Mouse (Mus musculus) limb, embryonic 12.5 days (tissue): ENCODE measurements around the gene Ccdc148. TPM values are rescaled to one million over a fixed set of nuclear protein-coding genes. Genes with fewer than 3 reads are reported as not detected.

Source experiments
- ATAC-seq: fragments of 200-750 bp; cut with Nextera tagmentation; 2 replicates; pipeline ENCODE4 v1.8.0; 2017; ENCODE audit warnings: low read depth, moderate TSS enrichment; ENCODE audit not compliant: insufficient number of reproducible peaks, insufficient read depth, low FRiP score, low TSS enrichment
- H3K27ac ChIP-seq: fragments of 300-500 bp; sonication (generic); 2 replicates; pipeline ENCODE4 v1.5.1; 2016; ENCODE audit warnings: mild to moderate bottlenecking, moderate library complexity
- H3K27me3 ChIP-seq: fragments of 300-500 bp; sonication (generic); 2 replicates; pipeline ENCODE4 v1.6.1; 2016; ENCODE audit warnings: mild to moderate bottlenecking, moderate library complexity
- H3K36me3 ChIP-seq: fragments of 300-500 bp; sonication (generic); 2 replicates; pipeline ENCODE4 v1.6.1; 2016; ENCODE audit warnings: mild to moderate bottlenecking, moderate library complexity
- H3K4me1 ChIP-seq: fragments of 300-500 bp; sonication (generic); replicated peaks from 2 replicates; pipeline ENCODE4 v1.6.1; 2016
- H3K4me2 ChIP-seq: fragments of 300-500 bp; sonication (generic); 2 replicates; pipeline ENCODE4 v1.6.1; 2016; ENCODE audit warnings: mild to moderate bottlenecking, moderate library complexity
- H3K4me3 ChIP-seq: fragments of 300-500 bp; sonication (generic); replicated peaks from 2 replicates; pipeline ENCODE4 v1.5.1; 2016; ENCODE audit warnings: mild to moderate bottlenecking
- H3K9ac ChIP-seq: fragments of 300-500 bp; sonication (generic); replicated peaks from 2 replicates; pipeline ENCODE4 v1.6.1; 2016; ENCODE audit warnings: mild to moderate bottlenecking, moderate library complexity
- H3K9me3 ChIP-seq: fragments of 300-500 bp; sonication (generic); 2 replicates; pipeline ENCODE4 v1.6.1; 2016; ENCODE audit warnings: mild to moderate bottlenecking, moderate library complexity
- WGBS: fragments of 180-500 bp; shearing (Covaris S2); methylation state at CpG from one replicate; pipeline ENCODE4 v1.1.7; 2016; 5-methylcytosine and 5-hydroxymethylcytosine counted together
- polyA plus RNA-seq: library from polyadenylated mRNA; unstranded; fragments of >200 nt; fragmentation: Nextera tagmentation; extraction: Ambion mirVana; gene quantifications from 2 replicates; pipeline ENCODE4 v1.2.1, GENCODE M21; 2016

Ccdc148 gene
- polyA plus RNA-seq, 1 experiment from 2014 or later: 0.69 TPM

- Histone ChIP-seq H3K4me3 (no peak overlapping the region), H3K36me3 (no peaks in the 10 kb centered on the region), H3K27me3 (no peaks in the 10 kb centered on the region), H3K4me1 (peaks cover 9% of the 10 kb centered on the region), H3K27ac (no peak overlapping the region), H3K9ac (no peak overlapping the region), H3K4me2 (no peak overlapping the region), H3K9me3 (no peaks in the 10 kb centered on the region)
- 70% methylated on average over 4 of the region's 4 CpGs for WGBS
- ATAC-seq: no peak
These were observed 110.8 kb downstream of the Ccdc148 start for GRCm38 (mm10) chr2:59049686-59050085.

- no peaks in the 10 kb centered on the region for H3K27me3 ChIP-seq
- no peaks in the 10 kb centered on the region for H3K9me3 ChIP-seq
- no peak overlapping the region for H3K9ac ChIP-seq
- peak; percentile 28; the same call in 1 of the 2 replicates for ATAC-seq
- H3K4me1 ChIP-seq: peaks cover 13% of the 10 kb centered on the region
- H3K4me2 ChIP-seq: no peak overlapping the region
- H3K4me3 ChIP-seq: no peak overlapping the region
- 57% methylated on average over 6 of the region's 6 CpGs for WGBS
- H3K27ac ChIP-seq: 0 out of 2 replicates have a peak overlapping the region, but pooled peaks have one; percentile 17
- H3K36me3 ChIP-seq: no peaks in the 10 kb centered on the region
These were observed 111.6 kb downstream of the Ccdc148 start for GRCm38 (mm10) chr2:59048775-59049451.

GRCm38 (mm10) chr2:59043313-59044032 is 117.0 kb downstream of the Ccdc148 start:
- Histone ChIP-seq H3K9me3 (no peaks in the 10 kb centered on the region), H3K36me3 (no peaks in the 10 kb centered on the region), H3K9ac (0 out of 2 replicates have a peak overlapping the region, but pooled peaks have one; percentile 12), H3K27ac (peak overlapping the region; percentile 12; the same call in 1 of the 2 replicates), H3K27me3 (0 out of 2 replicates have a peak, but pooled peaks cover 3% of the 10 kb centered on the region), H3K4me3 (0 out of 2 replicates have a peak overlapping the region, but pooled peaks have one; percentile 0), H3K4me1 (peaks cover 23% of the 10 kb centered on the region), H3K4me2 (peak overlapping the region; percentile 40)
- WGBS: 27% methylated on average over 22 of the region's 22 CpGs
- ATAC-seq: peak; percentile 44; the same call in 1 of the 2 replicates

DNA sequence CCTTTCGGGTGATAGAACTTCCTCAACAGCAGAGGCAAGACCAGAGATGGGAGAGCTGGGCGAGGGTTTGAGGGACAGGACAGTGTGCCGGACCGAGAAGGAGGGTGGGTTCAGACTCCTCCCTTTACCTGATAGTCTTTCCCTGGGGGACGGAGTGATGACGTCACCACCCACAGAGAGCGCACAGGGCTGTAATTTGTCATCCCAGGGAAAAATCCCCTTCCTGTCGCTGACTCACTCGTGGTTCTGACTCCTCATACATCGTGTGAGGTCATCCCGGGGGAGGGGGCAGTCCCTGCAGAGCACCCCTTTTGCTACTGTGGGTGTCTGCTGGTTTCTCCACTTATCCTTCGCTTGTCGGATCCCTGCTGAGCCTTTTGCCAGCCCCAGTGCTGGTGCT is 117.9 kb downstream of the Ccdc148 start:
- Histone ChIP-seq H3K9ac (no peak overlapping the region), H3K4me2 (no peak overlapping the region), H3K27ac (no peak overlapping the region), H3K4me3 (no peak overlapping the region), H3K4me1 (peaks cover 21% of the 10 kb centered on the region), H3K27me3 (0 out of 2 replicates have a peak, but pooled peaks cover 3% of the 10 kb centered on the region), H3K36me3 (no peaks in the 10 kb centered on the region), H3K9me3 (no peaks in the 10 kb centered on the region)
- WGBS: 63% methylated on average over 13 of the region's 13 CpGs
- no peak for ATAC-seq

DNA sequence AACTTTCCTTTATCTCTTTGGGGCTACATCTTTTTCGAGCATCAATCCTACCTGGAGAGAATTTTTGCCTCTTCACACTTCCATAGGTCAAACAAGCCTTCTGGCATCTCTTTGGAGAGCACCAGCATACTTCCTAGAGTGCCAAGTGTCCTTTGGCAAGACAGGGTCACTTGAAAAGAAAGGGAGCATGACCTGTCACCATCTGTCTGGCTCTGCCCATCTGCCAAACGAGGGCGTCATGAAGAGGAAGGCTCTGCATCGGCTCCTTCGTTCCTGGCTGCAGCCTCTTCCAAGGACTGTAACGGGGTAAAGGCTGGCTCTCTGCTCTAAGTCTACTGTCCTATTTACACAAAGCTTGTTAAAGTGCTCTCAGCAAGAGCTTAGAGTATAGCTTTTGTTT is 124.0 kb downstream of the Ccdc148 start:
- Histone ChIP-seq H3K4me2 (no peak overlapping the region), H3K9ac (no peak overlapping the region), H3K9me3 (no peaks in the 10 kb centered on the region), H3K4me1 (no peaks in the 10 kb centered on the region), H3K4me3 (no peak overlapping the region), H3K27ac (no peak overlapping the region), H3K36me3 (no peaks in the 10 kb centered on the region), H3K27me3 (no peaks in the 10 kb centered on the region)
- no peak for ATAC-seq
- WGBS: 69% methylated on average over 6 of the region's 6 CpGs

DNA sequence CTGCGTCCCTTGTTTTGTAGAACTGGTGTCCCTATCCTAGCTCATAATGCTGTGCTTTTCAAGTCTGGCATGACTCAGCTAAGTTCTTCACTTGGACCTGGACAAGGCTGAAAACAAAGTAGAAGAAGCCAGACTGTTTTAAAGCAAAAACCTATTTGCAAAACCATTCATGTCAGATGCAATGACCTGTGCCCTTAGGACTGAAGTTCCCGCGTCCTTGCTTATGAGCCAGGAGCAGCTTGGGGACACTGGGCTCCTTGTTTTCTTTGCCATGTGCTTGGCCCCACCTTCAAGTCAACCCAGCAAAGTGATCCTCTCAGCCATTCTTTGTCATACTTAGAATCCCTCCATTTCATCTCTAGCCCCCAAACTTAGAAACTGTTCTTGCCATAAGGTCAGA is 125.3 kb downstream of the Ccdc148 start:
- H3K4me1 ChIP-seq: no peaks in the 10 kb centered on the region
- H3K4me3 ChIP-seq: no peak overlapping the region
- ATAC-seq: no peak
- no peaks in the 10 kb centered on the region for H3K27me3 ChIP-seq
- H3K9ac ChIP-seq: no peak overlapping the region
- H3K9me3 ChIP-seq: no peaks in the 10 kb centered on the region
- 83% methylated on average over 3 of the region's 3 CpGs for WGBS
- no peaks in the 10 kb centered on the region for H3K36me3 ChIP-seq
- no peak overlapping the region for H3K4me2 ChIP-seq
- no peak overlapping the region for H3K27ac ChIP-seq

- ATAC-seq: no peak
- WGBS: 87% methylated on average over 6 of the region's 6 CpGs
These were observed 126.2 kb downstream of the Ccdc148 start for GRCm38 (mm10) chr2:59034281-59034680.

GRCm38 (mm10) chr2:59024558-59024957 is 135.9 kb downstream of the Ccdc148 start:
- no peak overlapping the region for H3K4me2 ChIP-seq
- no peaks in the 10 kb centered on the region for H3K27me3 ChIP-seq
- no peak for ATAC-seq
- WGBS: 89% methylated on average over 3 of the region's 3 CpGs
- H3K4me3 ChIP-seq: no peak overlapping the region
- H3K36me3 ChIP-seq: no peaks in the 10 kb centered on the region
- no peaks in the 10 kb centered on the region for H3K4me1 ChIP-seq
- no peaks in the 10 kb centered on the region for H3K9me3 ChIP-seq
- H3K9ac ChIP-seq: no peak overlapping the region
- no peak overlapping the region for H3K27ac ChIP-seq

More at GRCm38 (mm10) chr2:59034281-59034680, 126.2 kb downstream of the Ccdc148 start:
- no peak overlapping the region for H3K27ac ChIP-seq
- H3K27me3 ChIP-seq: no peaks in the 10 kb centered on the region
- no peak overlapping the region for H3K4me3 ChIP-seq
- no peak overlapping the region for H3K9ac ChIP-seq
- H3K9me3 ChIP-seq: no peaks in the 10 kb centered on the region
- H3K36me3 ChIP-seq: no peaks in the 10 kb centered on the region
- no peaks in the 10 kb centered on the region for H3K4me1 ChIP-seq
- H3K4me2 ChIP-seq: no peak overlapping the region

DNA sequence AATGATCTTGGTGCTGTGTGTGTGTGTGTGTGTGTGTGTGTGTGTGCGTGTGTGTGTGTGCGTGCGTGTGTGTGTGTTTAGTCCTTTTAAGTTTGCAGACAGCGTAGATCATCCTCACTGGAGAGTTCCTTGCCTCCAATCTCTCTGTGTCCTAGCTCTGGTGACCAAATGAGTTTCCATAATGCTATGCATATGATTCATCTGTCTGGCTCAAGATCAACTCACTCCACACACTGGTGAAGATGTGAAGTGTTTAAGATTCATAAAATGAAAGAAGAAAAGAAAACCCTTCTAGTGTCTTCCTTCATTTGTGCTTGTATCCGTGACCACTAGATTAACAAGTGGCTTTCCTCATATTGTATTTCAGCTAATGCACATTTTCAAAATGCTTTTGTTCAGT is 153.1 kb downstream of the Ccdc148 start:
- Histone ChIP-seq H3K4me2 (no peak overlapping the region), H3K27me3 (no peaks in the 10 kb centered on the region), H3K9ac (no peak overlapping the region), H3K9me3 (no peaks in the 10 kb centered on the region), H3K36me3 (no peaks in the 10 kb centered on the region), H3K27ac (no peak overlapping the region), H3K4me1 (no peaks in the 10 kb centered on the region), H3K4me3 (no peak overlapping the region)
- 90% methylated on average over 5 of the region's 5 CpGs for WGBS
- ATAC-seq: no peak

- H3K9ac ChIP-seq: no peak overlapping the region
- ATAC-seq: no peak
- no peaks in the 10 kb centered on the region for H3K27me3 ChIP-seq
- H3K4me1 ChIP-seq: no peaks in the 10 kb centered on the region
- H3K27ac ChIP-seq: no peak overlapping the region
- no peak overlapping the region for H3K4me2 ChIP-seq
- H3K9me3 ChIP-seq: no peaks in the 10 kb centered on the region
- H3K4me3 ChIP-seq: no peak overlapping the region
- H3K36me3 ChIP-seq: no peaks in the 10 kb centered on the region
- WGBS: 83% methylated on average over 8 of the region's 8 CpGs
These were observed 153.7 kb downstream of the Ccdc148 start for GRCm38 (mm10) chr2:59006567-59007340.

DNA sequence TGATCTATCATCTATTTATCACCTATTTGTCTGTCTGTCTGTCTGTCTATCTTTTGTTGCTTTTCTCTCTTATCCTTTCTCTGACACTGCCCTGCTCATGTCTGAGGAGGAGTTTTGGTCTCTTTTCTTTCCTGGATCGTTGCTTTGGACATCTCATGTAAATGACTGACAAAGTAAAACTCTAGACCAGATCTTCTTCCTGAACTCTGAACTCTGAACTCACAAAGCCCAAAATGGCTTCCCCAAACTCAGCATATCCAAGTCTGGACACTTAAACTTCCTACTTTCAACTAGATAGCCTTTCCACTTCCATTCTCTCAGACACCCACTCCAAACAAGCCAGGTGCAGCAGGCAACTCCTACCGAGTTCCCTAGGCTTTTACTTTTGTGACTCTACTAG is 163.3 kb downstream of the Ccdc148 start:
- WGBS: 84% methylated on average over 2 of the region's 2 CpGs

More for the DNA sequence above, 163.3 kb downstream of the Ccdc148 start:
- Histone ChIP-seq H3K4me1 (no peaks in the 10 kb centered on the region), H3K9me3 (no peaks in the 10 kb centered on the region), H3K36me3 (no peaks in the 10 kb centered on the region), H3K27ac (no peak overlapping the region), H3K27me3 (no peaks in the 10 kb centered on the region), H3K4me2 (no peak overlapping the region), H3K9ac (no peak overlapping the region), H3K4me3 (no peak overlapping the region)
- ATAC-seq: no peak
